Mouse (Mus musculus) lung, adult 2 months (tissue): ENCODE measurements around the gene Tmem216. TPM values are rescaled to one million over a fixed set of nuclear protein-coding genes. Genes with fewer than 3 reads are reported as not detected.
A peak's percentile ranks its signal among the peaks of the same experiment; 100 is the strongest.

Source experiments
- DNase-seq: peaks from one replicate; pipeline ENCODE4 v3.0.0; 2022
- H3K4me1 ChIP-seq: fragments of 200-500 bp; 2 replicates; pipeline ENCODE4 v1.6.1; 2011; ENCODE audit warnings: low read length; ENCODE audit not compliant: control insufficient read depth, insufficient read depth
- H3K4me3 ChIP-seq: fragments of 200-500 bp; replicated peaks from 2 replicates; pipeline ENCODE3; 2011; ENCODE audit warnings: low read depth, mild to moderate bottlenecking, control low read depth, low read length; ENCODE audit errors: extremely low read depth
- CTCF ChIP-seq: fragments of 200-500 bp; IDR thresholded peaks from 2 replicates; pipeline ENCODE4 v1.5.1; 2011; ENCODE audit warnings: mild to moderate bottlenecking, low read length, control low read depth; ENCODE audit not compliant: insufficient read depth
- POLR2A ChIP-seq: fragments of 200-500 bp; IDR thresholded peaks from 2 replicates; pipeline ENCODE4 v1.6.1; 2011; ENCODE audit warnings: low read depth, mild to moderate bottlenecking, control low read depth, low read length, borderline replicate concordance; ENCODE audit errors: extremely low read depth
- WGBS: fragments of 180-500 bp; shearing (Covaris S2); methylation state at CpG from one replicate; pipeline ENCODE4 v1.1.7; 2018; 5-methylcytosine and 5-hydroxymethylcytosine counted together
- polyA plus RNA-seq: library from polyadenylated mRNA; depleted of rRNA; stranded (reverse); fragments of >200 nt; gene quantifications from 2 replicates; pipeline ENCODE4 v1.2.3, GENCODE M21; 2012

Gene Tmem216
- polyA plus RNA-seq, 1 experiment = 28.6 TPM

- 95% methylated on average over 1 of the region's 1 CpGs for WGBS
- Histone ChIP-seq H3K4me3 (no peak overlapping the region), H3K4me1 (peaks cover 9% of the 10 kb centered on the region)
- TF ChIP-seq CTCF = no peak
- no peak for TF ChIP-seq POLR2A
- DNase-seq = no peak
These were observed 26.0 kb downstream of the Tmem216 start for GRCm38 (mm10) chr19:10530082-10530481.

DNA sequence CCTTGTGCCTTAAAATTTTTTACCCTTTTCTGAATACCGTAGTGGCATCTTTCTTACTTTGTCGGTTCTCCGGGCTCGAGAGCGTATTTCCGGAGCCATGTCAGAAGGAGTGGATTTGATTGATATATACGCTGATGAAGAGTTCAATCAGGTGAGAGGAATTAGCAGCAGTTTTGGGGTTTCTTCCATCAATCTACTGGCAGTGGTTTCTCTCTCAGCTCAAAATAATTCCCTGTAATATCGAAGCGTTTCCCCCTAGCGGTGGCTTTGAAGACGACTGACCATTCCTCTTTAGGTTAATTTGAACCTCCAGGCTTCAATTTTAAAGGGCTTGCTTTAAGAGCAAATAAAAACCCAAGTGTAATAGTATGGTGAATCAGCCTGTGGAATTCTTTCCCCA is 30.1 kb downstream of the Tmem216 start, which contains the start of gene Sdhaf2:
Gene Sdhaf2 (minus strand): TSS at position 233 of the 400 bp plus-strand sequence.
- no peak for TF ChIP-seq POLR2A
- no peak for TF ChIP-seq CTCF
- DNase-seq = no peak
- WGBS = under 1% methylated on average over 11 of the region's 11 CpGs
- Histone ChIP-seq H3K4me1 (peaks cover 9% of the 10 kb centered on the region), H3K4me3 (peak within 1 kb of the TSS; percentile 95)

- WGBS = under 1% methylated on average over 85 of the region's 93 CpGs
These were observed 30.7 kb downstream of the Tmem216 start, which contains the start of gene Cpsf7 for GRCm38 (mm10) chr19:10525106-10525901. TSS of gene Cpsf7 (plus strand) at chr19:10525266.

GRCm38 (mm10) chr19:10524784-10525105 is 31.3 kb downstream of the Tmem216 start:
- Histone ChIP-seq H3K4me1 (peaks cover 9% of the 10 kb centered on the region), H3K4me3 (peak overlapping the region; percentile 89)
- under 1% methylated on average over 19 of the region's 19 CpGs for WGBS
- TF ChIP-seq POLR2A = no peak
- no peak for TF ChIP-seq CTCF
- DNase-seq = no peak

More at GRCm38 (mm10) chr19:10525106-10525901, 30.7 kb downstream of the Tmem216 start, which contains the start of gene Cpsf7:
- TF ChIP-seq POLR2A = peak; percentile 70; the same call in 1 of the 2 replicates
- no peak for TF ChIP-seq CTCF
- peak; percentile 85 for DNase-seq
- peaks cover 9% of the 10 kb centered on the region for H3K4me1 ChIP-seq
- H3K4me3 ChIP-seq = peak within 1 kb of the TSS; percentile 95

- DNase-seq = no peak
- 55% methylated on average over 5 of the region's 5 CpGs for WGBS
- TF ChIP-seq POLR2A (no peak), CTCF (no peak)
These were observed 32.5 kb downstream of the Tmem216 start for GRCm38 (mm10) chr19:10523483-10524080.

GRCm38 (mm10) chr19:10521926-10522325 is 34.1 kb downstream of the Tmem216 start:
- Histone ChIP-seq H3K4me1 (peaks cover 9% of the 10 kb centered on the region), H3K4me3 (no peak overlapping the region)
- no peak for TF ChIP-seq CTCF
- 79% methylated on average over 1 of the region's 1 CpGs for WGBS
- no peak for DNase-seq

More at GRCm38 (mm10) chr19:10523483-10524080, 32.5 kb downstream of the Tmem216 start:
- no peak overlapping the region for H3K4me3 ChIP-seq
- peaks cover 9% of the 10 kb centered on the region for H3K4me1 ChIP-seq

GRCm38 (mm10) chr19:10520355-10520754 is 35.7 kb downstream of the Tmem216 start:
- 56% methylated on average over 1 of the region's 1 CpGs for WGBS
- TF ChIP-seq POLR2A = no peak
- no peak for TF ChIP-seq CTCF
- no peaks in the 10 kb centered on the region for H3K4me1 ChIP-seq
- no peak overlapping the region for H3K4me3 ChIP-seq
- no peak for DNase-seq

DNA sequence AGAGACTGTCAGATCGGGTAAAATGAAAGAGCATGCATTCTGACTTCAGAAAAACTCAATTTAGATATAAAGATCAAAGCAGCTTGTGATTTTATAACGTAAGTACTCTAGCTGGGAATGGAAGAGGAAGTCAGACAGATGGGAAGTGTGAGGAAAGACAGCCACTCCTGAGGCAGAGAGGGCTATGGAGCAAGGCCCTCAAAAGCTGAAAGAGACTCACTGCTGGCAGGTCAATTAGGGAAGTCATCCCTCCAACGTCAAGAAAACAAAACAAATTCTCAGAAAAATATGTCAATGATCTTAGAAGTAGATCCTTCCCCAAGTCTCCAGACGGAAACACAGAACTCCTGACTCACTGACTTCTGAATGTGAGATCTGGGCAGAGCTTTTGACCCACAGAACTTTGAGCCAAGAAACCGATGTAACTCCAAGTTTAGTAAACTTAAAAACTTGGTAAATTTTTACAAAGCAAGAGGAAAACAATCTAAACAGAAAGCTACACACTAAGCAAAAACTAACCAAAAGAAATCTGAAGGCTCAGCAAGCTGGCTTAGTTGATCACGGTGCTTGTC is 45.2 kb downstream of the Tmem216 start:
- 48% methylated on average over 6 of the region's 6 CpGs for WGBS
- no peak for DNase-seq
- TF ChIP-seq CTCF = no peak
- TF ChIP-seq POLR2A = no peak
- Histone ChIP-seq H3K4me3 (no peak overlapping the region), H3K4me1 (peaks cover 3% of the 10 kb centered on the region; the same call in 1 of the 2 replicates)

- H3K4me3 ChIP-seq = no peak overlapping the region
- DNase-seq = peak; percentile 34
- no peaks in the 10 kb centered on the region for H3K4me1 ChIP-seq
- 14% methylated on average over 4 of the region's 4 CpGs for WGBS
- TF ChIP-seq CTCF (peak; percentile 95), POLR2A (no peak)
These were observed 53.5 kb downstream of the Tmem216 start for GRCm38 (mm10) chr19:10502571-10502970.
